Mouse (Mus musculus): ENCODE results near the gene Arhgef18. TPM values are rescaled to one million over a fixed set of nuclear protein-coding genes. Genes with fewer than 3 reads are reported as not detected.

Arhgef18 gene
- polyA plus RNA-seq (2012; rRNA removed) (23.1 and 26.3 TPM in 2 replicates), polyA plus RNA-seq (2014; fragmentation: Nextera tagmentation; extraction: Ambion mirVana) (9.4 and 12.3 TPM in 2 replicates)

DNA sequence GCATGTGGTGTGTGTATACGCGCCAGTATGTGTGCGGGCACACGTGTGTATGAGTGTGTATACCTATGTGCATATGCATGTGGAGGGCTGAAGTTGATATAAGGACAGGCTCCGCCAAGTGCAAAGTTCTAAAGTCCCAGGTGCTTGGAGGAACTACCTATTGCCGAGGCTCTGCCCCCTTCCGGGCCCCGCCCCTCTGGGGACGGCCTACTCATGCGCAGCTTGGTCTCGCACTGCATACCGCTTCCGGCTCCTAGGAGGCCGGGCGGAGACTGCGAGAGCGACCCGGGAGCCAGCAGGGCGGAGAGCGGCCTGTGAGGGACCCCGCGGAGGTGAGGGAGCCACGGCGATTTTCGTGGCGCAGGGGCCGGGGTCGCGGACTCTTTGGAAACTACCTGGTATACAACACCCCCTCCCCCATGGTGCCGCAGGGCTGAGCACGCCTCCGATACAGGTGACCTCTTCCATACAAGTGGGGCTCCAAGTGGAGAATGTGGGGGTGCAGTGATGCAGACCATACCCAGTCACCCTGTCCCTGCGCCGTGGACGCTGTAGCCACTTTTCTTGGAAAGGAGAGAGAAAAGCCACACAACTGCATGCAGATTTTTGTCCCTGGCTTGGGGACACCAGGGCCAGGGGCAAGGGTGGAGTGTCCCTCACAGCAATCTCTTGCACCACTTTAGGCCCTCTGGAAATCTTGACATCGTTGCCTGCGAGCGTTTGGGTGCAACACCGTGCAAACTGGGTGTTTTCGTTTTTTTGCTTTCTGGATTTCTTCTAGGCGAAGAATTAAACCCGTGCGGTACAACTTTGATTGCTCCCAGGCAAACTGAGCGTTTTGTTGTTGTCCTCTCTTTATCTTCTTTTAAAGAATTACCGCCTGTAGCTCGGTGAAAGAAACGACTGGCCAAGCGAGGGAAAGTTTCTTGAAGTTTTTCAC, at the start of gene Arhgef18:
Gene Arhgef18 (plus strand): TSS at position 236 of the 940 bp plus-strand sequence.
- Histone ChIP-seq H3K27me3 (ENCODE audit: control insufficient read depth, insufficient read depth, low read length) (no peaks in the 10 kb centered on the region), H3K4me2 (replicated peaks; ENCODE audit: low read depth, low read length, severe bottlenecking) (peak within 1 kb of the TSS; percentile 89), H3K9ac (ENCODE audit: low read depth, low read length, severe bottlenecking) (peak within 1 kb of the TSS; percentile 77), H3K27ac (replicated peaks; ENCODE audit: low read depth, low read length) (peak within 1 kb of the TSS; percentile 33; the same call in 1 of the 2 replicates), H3K4me1 (ENCODE audit: control insufficient read depth, insufficient read depth, low read length) (peaks cover 13% of the 10 kb centered on the region), H3K36me3 (ENCODE audit: control insufficient read depth, insufficient read depth, low read length) (no peaks in the 10 kb centered on the region), H3K9me3 (ENCODE audit: control insufficient read depth, low read length) (no peaks in the 10 kb centered on the region), H3K4me3 (replicated peaks; ENCODE audit: low read length) (peak within 1 kb of the TSS; percentile 73)
- peak; percentile 98 for ATAC-seq (ENCODE audit: low FRiP score, low read depth)
- under 1% methylated on average over 48 of the region's 48 CpGs for WGBS
- TF ChIP-seq POLR2A (IDR thresholded peaks at IDR 0.05; ENCODE audit: borderline replicate concordance, extremely low read depth, insufficient read depth, insufficient read length), result 0 out of 2 replicates have a peak, but pooled peaks have one; percentile 70
- DNase-seq (ENCODE audit: low spot score), result peak; percentile 91

DNA sequence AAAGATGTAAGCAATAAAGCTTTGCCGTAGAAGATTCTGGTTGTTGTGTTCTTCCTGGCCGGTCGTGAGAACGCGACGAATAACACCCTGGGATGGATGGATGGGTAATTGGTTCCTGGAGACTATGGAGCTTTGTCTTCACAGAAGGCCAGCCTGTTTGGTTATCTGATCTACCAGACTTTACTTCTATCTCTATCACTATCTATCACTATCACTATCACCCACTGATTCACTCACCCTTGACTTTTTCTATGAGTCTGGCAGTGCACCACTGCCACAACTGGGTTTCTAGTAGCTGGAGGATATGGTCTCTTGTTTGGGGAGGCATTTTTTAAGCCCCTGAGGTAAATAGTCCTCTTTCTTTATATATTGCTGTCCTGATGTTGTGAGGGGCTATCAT, 47.5 kb upstream of the Arhgef18 start:
- H3K27ac ChIP-seq (replicated peaks; ENCODE audit: low read depth, low read length), result no peak overlapping the region
- H3K27me3 ChIP-seq (ENCODE audit: control insufficient read depth, insufficient read depth, low read length), result no peaks in the 10 kb centered on the region
- no peak overlapping the region for H3K4me2 ChIP-seq (replicated peaks; ENCODE audit: low read depth, low read length, severe bottlenecking)
- H3K9me3 ChIP-seq (ENCODE audit: control insufficient read depth, low read length), result no peaks in the 10 kb centered on the region
- no peaks in the 10 kb centered on the region for H3K36me3 ChIP-seq (ENCODE audit: control insufficient read depth, insufficient read depth, low read length)
- no peak overlapping the region for H3K4me3 ChIP-seq (replicated peaks; ENCODE audit: low read length)
- 94% methylated on average over 6 of the region's 6 CpGs for WGBS
- H3K9ac ChIP-seq (ENCODE audit: low read depth, low read length, severe bottlenecking), result no peak overlapping the region
- TF ChIP-seq POLR2A (IDR thresholded peaks at IDR 0.05; ENCODE audit: borderline replicate concordance, extremely low read depth, insufficient read depth, insufficient read length), result no peak
- H3K4me1 ChIP-seq (ENCODE audit: control insufficient read depth, insufficient read depth, low read length), result no peaks in the 10 kb centered on the region
- no peak for ATAC-seq (ENCODE audit: low FRiP score, low read depth)
- no peak for DNase-seq (ENCODE audit: low spot score)

DNA sequence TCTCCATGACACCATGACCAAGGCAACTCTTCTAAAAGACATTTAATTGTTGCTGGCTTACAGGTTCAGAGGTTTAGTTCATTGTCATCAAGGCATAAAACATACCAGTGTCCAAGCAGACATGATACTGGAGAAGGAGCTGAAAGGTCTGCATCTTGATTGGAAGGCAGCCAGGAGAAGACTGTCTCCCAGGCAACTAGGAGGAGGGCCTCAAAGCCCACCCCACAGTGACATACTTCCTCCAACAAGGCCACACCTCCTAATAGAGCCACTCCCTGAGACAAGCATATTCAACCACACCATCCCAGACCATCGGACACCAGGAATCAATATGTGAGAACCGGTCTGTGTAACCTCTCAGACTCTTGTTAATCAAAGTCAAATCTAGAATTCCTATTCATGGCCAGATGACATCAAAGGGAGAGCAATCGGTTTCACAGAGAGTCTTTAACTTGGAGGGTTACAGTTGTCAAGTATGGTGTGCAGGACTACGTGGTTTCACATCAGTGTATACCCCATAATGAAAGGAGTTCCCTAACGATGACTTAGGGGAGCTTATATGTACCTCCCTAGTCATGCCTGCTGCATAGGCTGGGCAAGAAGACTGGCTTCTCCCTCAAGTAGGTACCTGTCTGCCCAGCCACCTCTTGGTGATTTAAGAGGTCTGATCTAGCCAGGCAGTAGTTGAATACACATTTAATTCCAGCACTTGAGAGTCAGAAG, 46.0 kb upstream of the Arhgef18 start:
- H3K36me3 ChIP-seq (ENCODE audit: control insufficient read depth, insufficient read depth, low read length), result no peaks in the 10 kb centered on the region
- no peak for ATAC-seq (ENCODE audit: low FRiP score, low read depth)
- no peak overlapping the region for H3K4me2 ChIP-seq (replicated peaks; ENCODE audit: low read depth, low read length, severe bottlenecking)
- WGBS, result 78% methylated on average over 5 of the region's 5 CpGs
- H3K27me3 ChIP-seq (ENCODE audit: control insufficient read depth, insufficient read depth, low read length), result no peaks in the 10 kb centered on the region
- TF ChIP-seq POLR2A (IDR thresholded peaks at IDR 0.05; ENCODE audit: borderline replicate concordance, extremely low read depth, insufficient read depth, insufficient read length), result no peak
- no peak overlapping the region for H3K4me3 ChIP-seq (replicated peaks; ENCODE audit: low read length)
- no peak for DNase-seq (ENCODE audit: low spot score)
- no peaks in the 10 kb centered on the region for H3K4me1 ChIP-seq (ENCODE audit: control insufficient read depth, insufficient read depth, low read length)
- no peaks in the 10 kb centered on the region for H3K9me3 ChIP-seq (ENCODE audit: control insufficient read depth, low read length)
- H3K27ac ChIP-seq (replicated peaks; ENCODE audit: low read depth, low read length), result no peak overlapping the region
- H3K9ac ChIP-seq (ENCODE audit: low read depth, low read length, severe bottlenecking), result no peak overlapping the region

DNA sequence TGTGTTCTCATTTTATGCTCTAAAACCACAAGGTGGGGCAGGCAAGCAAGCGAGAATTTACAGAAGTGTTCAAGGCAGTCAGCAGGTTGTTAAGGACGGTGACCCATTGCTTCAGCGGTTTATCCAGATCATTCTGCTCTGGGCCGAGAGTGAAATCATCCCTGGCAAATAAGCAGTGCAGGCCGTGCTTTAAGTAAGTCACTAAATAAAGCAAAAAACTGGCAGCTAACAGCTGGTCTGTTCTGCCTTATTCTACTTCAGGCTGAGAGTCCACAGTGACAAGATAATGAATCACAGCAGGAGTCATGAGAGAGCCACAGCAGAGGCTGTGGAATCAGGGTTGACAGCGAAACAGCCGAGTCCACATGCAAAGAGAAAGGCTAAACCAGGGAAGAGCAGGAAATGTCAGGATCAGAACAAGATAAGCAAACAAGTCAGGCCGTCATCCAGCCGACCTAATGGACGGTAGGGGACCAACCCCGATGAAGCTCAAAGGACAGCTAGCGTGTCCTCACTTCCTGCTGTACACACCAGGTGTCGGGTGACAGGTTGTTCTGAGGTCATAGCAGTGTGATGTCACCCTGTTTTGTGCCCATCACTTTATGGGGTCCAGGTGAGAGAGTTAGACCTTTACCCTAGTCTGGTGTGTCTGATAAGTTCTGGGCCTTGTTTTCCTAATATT, 44.5 kb upstream of the Arhgef18 start:
- H3K9me3 ChIP-seq (ENCODE audit: control insufficient read depth, low read length), result no peaks in the 10 kb centered on the region
- DNase-seq (ENCODE audit: low spot score), result no peak
- no peak overlapping the region for H3K9ac ChIP-seq (ENCODE audit: low read depth, low read length, severe bottlenecking)
- H3K4me2 ChIP-seq (replicated peaks; ENCODE audit: low read depth, low read length, severe bottlenecking), result no peak overlapping the region
- no peaks in the 10 kb centered on the region for H3K36me3 ChIP-seq (ENCODE audit: control insufficient read depth, insufficient read depth, low read length)
- no peaks in the 10 kb centered on the region for H3K27me3 ChIP-seq (ENCODE audit: control insufficient read depth, insufficient read depth, low read length)
- no peak for TF ChIP-seq POLR2A (IDR thresholded peaks at IDR 0.05; ENCODE audit: borderline replicate concordance, extremely low read depth, insufficient read depth, insufficient read length)
- WGBS, result 48% methylated on average over 13 of the region's 13 CpGs
- no peak overlapping the region for H3K4me3 ChIP-seq (replicated peaks; ENCODE audit: low read length)
- no peaks in the 10 kb centered on the region for H3K4me1 ChIP-seq (ENCODE audit: control insufficient read depth, insufficient read depth, low read length)
- H3K27ac ChIP-seq (replicated peaks; ENCODE audit: low read depth, low read length), result no peak overlapping the region
- ATAC-seq (ENCODE audit: low FRiP score, low read depth), result no peak

DNA sequence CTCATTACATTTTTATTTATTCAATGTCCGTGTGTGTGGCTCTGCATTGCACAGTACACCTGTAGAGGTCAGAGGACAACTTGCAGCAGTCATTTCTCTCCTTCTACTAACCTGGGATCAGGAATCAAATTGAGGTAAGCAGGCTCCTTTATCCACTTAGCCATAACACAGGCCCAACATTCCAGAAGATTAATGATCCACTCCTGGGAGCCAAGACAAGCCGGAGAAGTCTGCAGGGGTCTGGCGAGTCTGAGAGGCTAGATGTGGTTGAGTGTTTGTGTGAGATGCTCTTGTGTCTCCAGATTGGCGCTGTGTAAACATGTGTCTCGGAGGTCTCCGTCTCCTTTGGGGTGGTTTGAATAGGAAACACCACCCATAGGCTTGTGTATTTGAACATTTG, 42.1 kb upstream of the Arhgef18 start:
- no peak for TF ChIP-seq POLR2A (IDR thresholded peaks at IDR 0.05; ENCODE audit: borderline replicate concordance, extremely low read depth, insufficient read depth, insufficient read length)
- Histone ChIP-seq H3K27ac (replicated peaks; ENCODE audit: low read depth, low read length) (no peak overlapping the region), H3K9me3 (ENCODE audit: control insufficient read depth, low read length) (no peaks in the 10 kb centered on the region), H3K4me3 (replicated peaks; ENCODE audit: low read length) (no peak overlapping the region), H3K4me1 (ENCODE audit: control insufficient read depth, insufficient read depth, low read length) (no peaks in the 10 kb centered on the region), H3K36me3 (ENCODE audit: control insufficient read depth, insufficient read depth, low read length) (no peaks in the 10 kb centered on the region), H3K4me2 (replicated peaks; ENCODE audit: low read depth, low read length, severe bottlenecking) (no peak overlapping the region), H3K27me3 (ENCODE audit: control insufficient read depth, insufficient read depth, low read length) (no peaks in the 10 kb centered on the region), H3K9ac (ENCODE audit: low read depth, low read length, severe bottlenecking) (no peak overlapping the region)
- ATAC-seq (ENCODE audit: low FRiP score, low read depth) (no peak), DNase-seq (ENCODE audit: low spot score) (no peak)
- WGBS, result 76% methylated on average over 6 of the region's 6 CpGs
